Mouse (Mus musculus) thymus, adult 2 months (tissue): ENCODE results near the gene Pwp2. TPM values are rescaled to one million over a fixed set of nuclear protein-coding genes. Genes with fewer than 3 reads are reported as not detected.
"Not testable (repeated sequence)": the region's sequence is repeated elsewhere in the genome, so short reads cannot be mapped to it uniquely, and the experiment has no call there.

Source experiments
- DNase-seq: peaks from one replicate; pipeline ENCODE4 v3.0.0; 2021
- H3K27ac ChIP-seq: fragments of 200-500 bp; 2 replicates; pipeline ENCODE4 v1.5.1; 2012; ENCODE audit warnings: low read length, control low read depth; ENCODE audit not compliant: control insufficient read depth, insufficient read depth
- H3K27me3 ChIP-seq: fragments of 200-500 bp; 2 replicates; pipeline ENCODE4 v1.6.1; 2012; ENCODE audit warnings: mild to moderate bottlenecking, low read length, moderate library complexity, mixed read lengths; ENCODE audit not compliant: control insufficient read depth, insufficient read depth
- H3K36me3 ChIP-seq: fragments of 200-500 bp; 2 replicates; pipeline ENCODE4 v1.6.1; 2012; ENCODE audit warnings: mild to moderate bottlenecking, low read length, moderate library complexity; ENCODE audit not compliant: control insufficient read depth, insufficient read depth
- H3K4me1 ChIP-seq: fragments of 200-500 bp; replicated peaks from 2 replicates; pipeline ENCODE4 v1.6.1; 2012; ENCODE audit warnings: low read length; ENCODE audit not compliant: control insufficient read depth, insufficient read depth
- H3K4me3 ChIP-seq: fragments of 200-500 bp; 2 replicates; pipeline ENCODE4 v1.5.1; 2012; ENCODE audit warnings: mild to moderate bottlenecking, low read length, control low read depth, moderate library complexity; ENCODE audit not compliant: control insufficient read depth, insufficient read depth
- CTCF ChIP-seq: fragments of 200-500 bp; IDR thresholded peaks from 2 replicates; pipeline ENCODE4 v1.5.1; 2012; ENCODE audit warnings: mild to moderate bottlenecking, control low read depth, low read length, moderate library complexity, borderline replicate concordance; ENCODE audit not compliant: control insufficient read depth, poor library complexity, insufficient read depth; ENCODE audit errors: extremely low read depth
- POLR2A ChIP-seq: fragments of 200-500 bp; IDR thresholded peaks from 2 replicates; pipeline ENCODE4 v1.6.1; 2012; ENCODE audit warnings: mild to moderate bottlenecking, low read length, control low read depth, moderate library complexity; ENCODE audit not compliant: control insufficient read depth, poor library complexity, insufficient read depth; ENCODE audit errors: extremely low read depth
- WGBS: fragments of 180-500 bp; shearing (Covaris S2); methylation state at CpG from one replicate; pipeline ENCODE4 v1.1.7; 2018; 5-methylcytosine and 5-hydroxymethylcytosine counted together
- polyA plus RNA-seq: library from polyadenylated mRNA; depleted of rRNA; stranded (reverse); fragments of >200 nt; gene quantifications from 2 replicates; pipeline ENCODE4 v1.2.3, GENCODE M21; 2012; rRNA removed

Pwp2 gene
- polyA plus RNA-seq, 1 experiment: 16.4 TPM

DNA sequence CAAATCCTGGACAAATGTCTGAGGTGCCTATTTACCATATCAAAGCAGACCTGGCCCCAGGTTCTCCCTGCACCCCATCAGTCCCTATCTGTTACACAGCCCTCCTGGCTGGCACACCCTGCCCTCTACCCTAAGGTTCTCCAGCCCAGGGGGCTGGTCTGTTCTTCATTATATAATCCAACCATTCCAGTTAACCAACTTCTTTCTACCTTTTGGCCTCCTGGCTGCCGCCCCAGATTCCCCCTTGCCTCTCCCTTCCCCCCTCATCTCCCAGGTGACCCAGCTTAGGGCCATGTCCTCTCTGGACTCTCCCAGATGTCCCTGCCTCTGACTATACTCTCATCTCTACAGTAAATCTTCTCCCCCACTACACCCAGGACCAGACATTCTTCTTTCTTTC is 57.0 kb downstream of the Pwp2 start:
- Histone ChIP-seq H3K27ac (no peak overlapping the region), H3K36me3 (no peaks in the 10 kb centered on the region), H3K4me1 (peaks cover 21% of the 10 kb centered on the region), H3K27me3 (no peaks in the 10 kb centered on the region), H3K4me3 (no peak overlapping the region)
- DNase-seq: no peak
- WGBS: 96% methylated on average over 1 of the region's 1 CpGs
- TF ChIP-seq POLR2A: no peak
- TF ChIP-seq CTCF: no peak

DNA sequence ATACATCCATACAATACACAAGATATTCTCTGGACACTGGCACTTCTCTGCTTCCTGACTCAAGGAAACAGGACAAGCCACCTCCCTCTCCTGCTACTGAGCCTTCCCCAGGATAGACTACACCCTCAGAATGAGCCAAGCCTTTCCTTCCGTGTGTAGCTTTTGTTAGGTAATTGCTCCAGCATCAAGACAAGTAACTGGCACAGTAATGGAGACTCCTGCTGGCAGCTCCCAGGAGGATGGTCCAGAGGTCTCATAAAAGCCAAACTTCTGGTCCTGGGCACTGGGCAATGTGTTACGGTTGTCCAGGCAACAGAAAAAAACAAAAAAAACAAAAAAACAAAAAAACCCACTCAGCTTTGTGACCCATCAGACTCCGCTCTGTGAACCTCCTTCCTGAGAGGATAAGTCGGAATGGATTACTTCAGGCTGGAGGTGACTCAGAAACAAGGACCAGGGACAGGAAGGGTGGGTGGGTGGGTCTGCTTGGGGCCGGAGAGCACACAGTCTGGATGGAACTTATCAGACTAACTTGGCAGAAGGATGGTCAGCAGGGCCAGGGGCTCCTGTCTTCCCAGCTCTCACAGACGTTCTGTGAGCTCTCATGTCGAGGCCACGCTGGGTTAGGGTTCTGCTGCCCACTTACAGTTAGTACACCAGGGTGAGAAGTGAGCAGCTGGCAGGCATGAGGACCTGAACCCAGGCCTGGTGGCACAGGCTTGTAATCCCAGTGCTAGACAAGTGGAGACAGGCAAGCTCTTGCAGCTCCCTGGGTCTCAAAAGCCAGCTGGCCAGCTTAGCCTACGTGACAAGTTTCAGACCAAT is 57.7 kb downstream of the Pwp2 start:
- no peak overlapping the region for H3K4me3 ChIP-seq
- WGBS: 95% methylated on average over 9 of the region's 9 CpGs
- H3K27ac ChIP-seq: no peak overlapping the region
- H3K36me3 ChIP-seq: no peaks in the 10 kb centered on the region
- no peaks in the 10 kb centered on the region for H3K27me3 ChIP-seq
- no peak for DNase-seq
- TF ChIP-seq CTCF (no peak), POLR2A (no peak)
- peaks cover 21% of the 10 kb centered on the region for H3K4me1 ChIP-seq

DNA sequence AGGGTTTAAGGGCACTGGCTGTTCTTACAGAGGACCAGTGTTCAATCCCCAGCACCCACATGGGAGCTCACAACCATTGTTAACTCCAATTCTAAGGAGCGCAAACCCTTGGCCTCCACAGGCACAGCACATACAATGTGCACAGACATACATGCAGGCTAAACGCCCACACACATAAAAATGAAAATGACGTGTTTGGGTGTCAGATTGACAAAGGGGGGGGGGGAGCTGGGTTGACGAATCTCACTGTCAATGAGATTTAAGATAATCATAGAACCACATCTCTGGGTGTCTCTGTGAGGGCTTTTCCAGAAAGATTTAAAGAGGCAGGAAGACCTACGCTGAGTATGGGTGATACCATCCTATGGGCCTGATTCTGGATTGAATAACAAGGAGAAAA is 58.6 kb downstream of the Pwp2 start:
- TF ChIP-seq POLR2A: no peak
- TF ChIP-seq CTCF: no peak
- WGBS: 93% methylated on average over 5 of the region's 5 CpGs
- H3K27me3 ChIP-seq: no peaks in the 10 kb centered on the region

DNA sequence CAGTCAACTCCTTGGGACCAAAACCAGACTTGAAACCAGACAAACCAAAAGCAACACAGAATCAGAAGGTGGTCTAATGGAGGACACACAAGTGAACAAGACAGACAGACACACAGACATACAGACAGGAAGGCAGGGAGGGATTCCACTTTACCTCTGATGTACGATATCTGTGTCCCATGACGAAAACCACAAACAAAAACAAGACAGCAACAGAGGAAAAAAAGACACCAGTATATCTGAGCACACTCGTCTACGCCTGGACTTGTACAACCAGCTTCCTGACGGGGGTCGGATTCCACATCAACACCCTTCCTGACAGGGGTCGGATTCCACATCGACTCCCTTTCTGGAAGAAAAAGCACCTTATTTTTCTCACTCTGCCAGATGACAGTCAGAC is 59.9 kb downstream of the Pwp2 start:
- not testable (repeated sequence) for DNase-seq, H3K4me3 ChIP-seq, H3K36me3 ChIP-seq, H3K27ac ChIP-seq, H3K27me3 ChIP-seq
- WGBS: 50% methylated on average over 8 of the region's 8 CpGs
- peaks cover 16% of the 10 kb centered on the region for H3K4me1 ChIP-seq

More for the DNA sequence above, 58.6 kb downstream of the Pwp2 start:
- peaks cover 21% of the 10 kb centered on the region for H3K4me1 ChIP-seq
- H3K27ac ChIP-seq: no peak overlapping the region
- H3K36me3 ChIP-seq: no peaks in the 10 kb centered on the region
- no peak overlapping the region for H3K4me3 ChIP-seq
- no peak for DNase-seq

DNA sequence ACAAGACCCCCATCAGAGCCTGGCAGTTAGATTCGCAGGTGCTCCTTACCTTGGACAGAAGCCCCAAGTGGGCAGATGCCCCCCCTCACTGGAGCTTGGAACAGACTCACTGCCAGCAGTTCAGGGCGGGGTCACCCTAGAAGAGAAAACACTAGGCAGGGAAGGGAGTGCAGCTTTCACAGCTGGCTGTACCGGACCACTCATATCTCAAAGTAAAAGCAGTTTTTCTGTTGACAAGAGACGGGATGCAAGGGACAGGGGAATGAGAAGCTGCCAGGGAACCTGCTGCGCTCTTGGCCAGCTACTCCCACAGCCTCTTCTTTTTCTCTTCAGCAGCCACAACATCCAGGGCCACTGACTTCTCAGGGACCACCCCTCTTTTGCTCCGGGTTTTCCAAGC is 60.8 kb downstream of the Pwp2 start:
- H3K27me3 ChIP-seq, DNase-seq, H3K4me3 ChIP-seq, H3K36me3 ChIP-seq: not testable (repeated sequence)
- H3K27ac ChIP-seq: 0 out of 2 replicates have a peak overlapping the region, but pooled peaks have one; percentile 34
- H3K4me1 ChIP-seq: peaks cover 13% of the 10 kb centered on the region
- WGBS: 30% methylated on average over 6 of the region's 6 CpGs

Other genes starting within 250 kb of the Pwp2 start
- gene Trpm2, start 214.6 kb downstream of the Pwp2 start, polyA plus RNA-seq: 16.4 and 21.0 TPM in 2 replicates
- gene 1810043G02Rik, start 206.6 kb downstream of the Pwp2 start, polyA plus RNA-seq: 39.0 and 49.5 TPM in 2 replicates
- 81.2 and 93.7 TPM in 2 replicates for gene Pfkl, start 175.1 kb downstream of the Pwp2 start, polyA plus RNA-seq
- 0.93 and 1.8 TPM in 2 replicates for gene Dnmt3l, start 143.2 kb downstream of the Pwp2 start, polyA plus RNA-seq
- gene Aire, start 141.5 kb downstream of the Pwp2 start, polyA plus RNA-seq: 84.0 and 93.7 TPM in 2 replicates
- gene Icosl, start 115.8 kb downstream of the Pwp2 start, polyA plus RNA-seq: 23.1 and 26.5 TPM in 2 replicates
- 148 and 156 TPM in 2 replicates for gene D10Jhu81e, start 15.4 kb downstream of the Pwp2 start, polyA plus RNA-seq
- gene Trappc10, start 59.5 kb upstream of the Pwp2 start, polyA plus RNA-seq: 96.0 and 105 TPM in 2 replicates
- 386 and 423 TPM in 2 replicates for gene Agpat3, start 167.3 kb upstream of the Pwp2 start, polyA plus RNA-seq
- gene Rrp1, start 227.9 kb upstream of the Pwp2 start, polyA plus RNA-seq: 133 and 164 TPM in 2 replicates
- 212 and 247 TPM in 2 replicates for gene Cstb, start 240.5 kb upstream of the Pwp2 start, polyA plus RNA-seq